Mouse (Mus musculus) kidney, embryonic 14.5 days (tissue): ENCODE data around the gene Ndufb8. TPM values are rescaled to one million over a fixed set of nuclear protein-coding genes. Genes with fewer than 3 reads are reported as not detected.

Experiments
- ATAC-seq: fragments of 200-750 bp; cut with Nextera tagmentation; 2 replicates; pipeline ENCODE4 v1.8.0; 2017; ENCODE audit warnings: moderate number of reproducible peaks, mild to moderate bottlenecking, moderate TSS enrichment, moderate library complexity; ENCODE audit not compliant: low FRiP score, low TSS enrichment
- H3K27ac ChIP-seq: fragments of 300-500 bp; sonication (generic); 2 replicates; pipeline ENCODE4 v1.5.1; 2014; ENCODE audit warnings: low read depth, mild to moderate bottlenecking, low read length, moderate library complexity, mixed read lengths
- H3K27me3 ChIP-seq: fragments of 300-500 bp; sonication (generic); 2 replicates; pipeline ENCODE4 v1.6.1; 2014; ENCODE audit warnings: mild to moderate bottlenecking, low read length; ENCODE audit not compliant: control insufficient read depth, insufficient read depth
- H3K36me3 ChIP-seq: fragments of 300-500 bp; sonication (generic); 2 replicates; pipeline ENCODE4 v1.6.1; 2014; ENCODE audit warnings: low read length, mixed read lengths; ENCODE audit not compliant: control insufficient read depth, insufficient read depth
- H3K4me1 ChIP-seq: fragments of 300-500 bp; sonication (generic); 2 replicates; pipeline ENCODE4 v1.6.1; 2014; ENCODE audit warnings: low read length, mixed read lengths; ENCODE audit not compliant: control insufficient read depth, insufficient read depth
- H3K4me2 ChIP-seq: fragments of 300-500 bp; sonication (generic); replicated peaks from 2 replicates; pipeline ENCODE4 v1.6.1; 2014; ENCODE audit warnings: low read depth, mild to moderate bottlenecking, low read length
- H3K4me3 ChIP-seq: fragments of 300-500 bp; sonication (generic); 2 replicates; pipeline ENCODE4 v1.5.1; 2014; ENCODE audit warnings: mild to moderate bottlenecking, low read length
- H3K9ac ChIP-seq: fragments of 300-500 bp; sonication (generic); 2 replicates; pipeline ENCODE4 v1.6.1; 2014; ENCODE audit warnings: low read depth, mild to moderate bottlenecking, low read length, moderate library complexity
- H3K9me3 ChIP-seq: fragments of 300-500 bp; sonication (generic); 2 replicates; pipeline ENCODE4 v1.6.1; 2016; ENCODE audit warnings: low read length; ENCODE audit not compliant: control insufficient read depth
- WGBS: fragments of 180-500 bp; shearing (Covaris S2); extraction: QIAGEN DNeasy Blood & Tissue Kit; methylation state at CpG from one replicate; pipeline ENCODE4 v1.1.7; 2014; 5-methylcytosine and 5-hydroxymethylcytosine counted together
- polyA plus RNA-seq: library from polyadenylated mRNA; unstranded; fragments of >200 nt; fragmentation: Nextera tagmentation; extraction: Ambion mirVana; gene quantifications from 2 replicates; pipeline ENCODE4 v1.2.1, GENCODE M21; 2014

Gene Ndufb8
- polyA plus RNA-seq = 579 and 700 TPM in 2 replicates

- peak within 1 kb of the TSS; percentile 94 for H3K4me3 ChIP-seq
- peak within 1 kb of the TSS; percentile 0; the same call in 1 of the 2 replicates for H3K27ac ChIP-seq
- H3K9ac ChIP-seq = peak within 1 kb of the TSS; percentile 74
- H3K36me3 ChIP-seq = peaks cover 27% of the 10 kb centered on the region
- H3K4me1 ChIP-seq = peaks cover 13% of the 10 kb centered on the region
- no peaks in the 10 kb centered on the region for H3K9me3 ChIP-seq
- H3K27me3 ChIP-seq = no peaks in the 10 kb centered on the region; the same call in 1 of the 2 replicates
- peak within 1 kb of the TSS; percentile 91 for H3K4me2 ChIP-seq
- WGBS = under 1% methylated on average over 50 of the region's 50 CpGs
- ATAC-seq = peak; percentile 87
These were observed at the start of gene Ndufb8 for GRCm38 (mm10) chr19:44554861-44555590. Gene Ndufb8, minus strand, starts transcription at chr19:44555440.

- 96% methylated on average over 14 of the region's 14 CpGs for WGBS
- H3K9ac ChIP-seq = no peak overlapping the region
- no peaks in the 10 kb centered on the region for H3K9me3 ChIP-seq
- no peak overlapping the region for H3K27ac ChIP-seq
- no peaks in the 10 kb centered on the region for H3K27me3 ChIP-seq
- peaks cover 11% of the 10 kb centered on the region; the same call in 1 of the 2 replicates for H3K4me1 ChIP-seq
- H3K4me3 ChIP-seq = no peak overlapping the region
- no peak for ATAC-seq
- H3K4me2 ChIP-seq = no peak overlapping the region
- no peaks in the 10 kb centered on the region for H3K36me3 ChIP-seq
These were observed 38.9 kb upstream of the Ndufb8 start for GRCm38 (mm10) chr19:44594180-44594579.

- H3K4me2 ChIP-seq = no peak overlapping the region
- 79% methylated on average over 6 of the region's 6 CpGs for WGBS
- H3K27ac ChIP-seq = no peak overlapping the region
- no peak overlapping the region for H3K4me3 ChIP-seq
- no peaks in the 10 kb centered on the region for H3K27me3 ChIP-seq
- ATAC-seq = no peak
- H3K9me3 ChIP-seq = no peaks in the 10 kb centered on the region
- no peak overlapping the region for H3K9ac ChIP-seq
- peaks cover 5% of the 10 kb centered on the region; the same call in 1 of the 2 replicates for H3K4me1 ChIP-seq
- no peaks in the 10 kb centered on the region for H3K36me3 ChIP-seq
These were observed 36.4 kb upstream of the Ndufb8 start for GRCm38 (mm10) chr19:44591638-44592037.

- Histone ChIP-seq H3K9ac (no peak overlapping the region), H3K4me2 (no peak overlapping the region), H3K4me1 (peaks cover 5% of the 10 kb centered on the region; the same call in 1 of the 2 replicates), H3K9me3 (no peaks in the 10 kb centered on the region), H3K4me3 (no peak overlapping the region), H3K36me3 (no peaks in the 10 kb centered on the region), H3K27me3 (no peaks in the 10 kb centered on the region), H3K27ac (no peak overlapping the region)
- WGBS = 77% methylated on average over 18 of the region's 18 CpGs
- no peak for ATAC-seq
These were observed 35.8 kb upstream of the Ndufb8 start for GRCm38 (mm10) chr19:44590992-44591391.

- 38% methylated on average over 7 of the region's 7 CpGs for WGBS
These were observed 34.5 kb upstream of the Ndufb8 start for GRCm38 (mm10) chr19:44589591-44590223.

GRCm38 (mm10) chr19:44588036-44588435, 32.8 kb upstream of the Ndufb8 start:
- H3K27ac ChIP-seq = no peak overlapping the region
- H3K27me3 ChIP-seq = 0 out of 2 replicates have a peak, but pooled peaks cover 3% of the 10 kb centered on the region
- no peak for ATAC-seq
- 45% methylated on average over 4 of the region's 4 CpGs for WGBS
- no peak overlapping the region for H3K9ac ChIP-seq
- H3K4me2 ChIP-seq = no peak overlapping the region
- peaks cover 5% of the 10 kb centered on the region; the same call in 1 of the 2 replicates for H3K4me1 ChIP-seq
- no peak overlapping the region for H3K4me3 ChIP-seq
- H3K9me3 ChIP-seq = no peaks in the 10 kb centered on the region
- H3K36me3 ChIP-seq = no peaks in the 10 kb centered on the region

More at GRCm38 (mm10) chr19:44589591-44590223, 34.5 kb upstream of the Ndufb8 start:
- peak; percentile 26; the same call in 1 of the 2 replicates for ATAC-seq
- H3K27ac ChIP-seq = no peak overlapping the region
- no peaks in the 10 kb centered on the region for H3K9me3 ChIP-seq
- H3K9ac ChIP-seq = no peak overlapping the region
- no peak overlapping the region for H3K4me3 ChIP-seq
- H3K36me3 ChIP-seq = no peaks in the 10 kb centered on the region
- H3K4me1 ChIP-seq = peaks cover 5% of the 10 kb centered on the region; the same call in 1 of the 2 replicates
- H3K27me3 ChIP-seq = no peaks in the 10 kb centered on the region
- no peak overlapping the region for H3K4me2 ChIP-seq

- no peaks in the 10 kb centered on the region for H3K4me1 ChIP-seq
- 0 out of 2 replicates have a peak, but pooled peaks cover 3% of the 10 kb centered on the region for H3K27me3 ChIP-seq
- H3K9ac ChIP-seq = no peak overlapping the region
- no peak overlapping the region for H3K4me2 ChIP-seq
- H3K4me3 ChIP-seq = no peak overlapping the region
- WGBS = 28% methylated on average over 9 of the region's 9 CpGs
- H3K9me3 ChIP-seq = no peaks in the 10 kb centered on the region
- ATAC-seq = peak; percentile 86
- H3K36me3 ChIP-seq = no peaks in the 10 kb centered on the region
- no peak overlapping the region for H3K27ac ChIP-seq
These were observed 27.5 kb upstream of the Ndufb8 start for GRCm38 (mm10) chr19:44582638-44583309.

- ATAC-seq = 0 out of 2 replicates have a peak, but pooled peaks have one; percentile 11
- Histone ChIP-seq H3K4me2 (no peak overlapping the region), H3K4me1 (no peaks in the 10 kb centered on the region), H3K4me3 (no peak overlapping the region), H3K9ac (no peak overlapping the region), H3K27me3 (0 out of 2 replicates have a peak, but pooled peaks cover 3% of the 10 kb centered on the region), H3K36me3 (no peaks in the 10 kb centered on the region), H3K27ac (no peak overlapping the region), H3K9me3 (no peaks in the 10 kb centered on the region)
- WGBS = 80% methylated on average over 10 of the region's 10 CpGs
These were observed 26.9 kb upstream of the Ndufb8 start for GRCm38 (mm10) chr19:44582103-44582502.
